Comparison of ENCODE assay signal across 45 mouse cellular contexts in the genomic region with DNA sequence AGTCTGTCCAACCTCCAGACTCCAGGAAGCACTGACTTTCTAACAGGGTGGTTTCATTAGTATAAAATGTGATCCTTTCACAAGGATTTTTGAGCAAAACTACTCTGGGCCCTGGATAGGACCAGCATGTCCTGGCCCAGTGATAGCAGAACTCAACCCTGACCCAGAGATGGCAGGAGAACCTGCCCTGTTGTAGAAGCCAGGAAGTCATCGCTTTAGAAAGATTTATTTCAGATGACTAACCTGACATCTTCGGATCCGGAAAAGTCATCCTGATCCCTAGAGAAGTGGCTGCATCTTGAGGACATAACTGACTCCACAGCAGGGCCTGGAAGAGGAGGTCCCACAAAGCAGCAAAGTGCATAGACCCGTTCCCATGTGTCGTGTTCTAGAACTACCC. TPM values are rescaled to one million over a fixed set of nuclear protein-coding genes. Genes with fewer than 3 reads are reported as not detected.
"Had no signal": no experiment of that assay in that cellular context is flagged by ENCODE, and none has a peak within 500 bp of the region (broad histone marks: within the 10 kb centered on the region; RNA-seq: fewer than 3 reads in every experiment).

No protein-coding gene starts in this region.

- H3K27ac ChIP-seq: heart, embryonic 13.5 days; heart, embryonic 15.5 days; hindbrain, embryonic 10.5 days; hindbrain, embryonic 12.5 days; hindbrain, embryonic 13.5 days; hindbrain, embryonic 14.5 days; hindbrain, embryonic 15.5 days; hindbrain, postnatal 0 days; intestine, embryonic 15.5 days; kidney, embryonic 15.5 days; kidney, postnatal 0 days; left cerebral cortex, adult 2 months had no signal

- DNase-seq: heart, postnatal 10 days; heart, postnatal 14 days; heart, postnatal 36 days; heart, postnatal 4 days; kidney, adult 11 months; kidney, adult 18-20 months; kidney, adult 2 months; kidney, adult 8-10 months; kidney, adult 9 months; kidney, postnatal 10 days; kidney, postnatal 14 days; kidney, postnatal 25 days; kidney, postnatal 36 days; kidney, postnatal 4 days; layer of hippocampus, adult 9-11 months; layer of hippocampus, postnatal 36 days had no signal

- H3K4me3 ChIP-seq: heart, embryonic 13.5 days; heart, embryonic 15.5 days; hindbrain, embryonic 10.5 days; hindbrain, embryonic 12.5 days; hindbrain, embryonic 13.5 days; hindbrain, embryonic 15.5 days; intestine, embryonic 15.5 days; kidney, embryonic 15.5 days; layer of hippocampus, adult 2 months; left cerebral cortex, adult 2 months had no signal

RNA-seq across cellular contexts. Expression of gene Eps8l3, which starts 37.2 kb away (rescaled TPM):
- total RNA-seq: heart, postnatal 10 days; heart, postnatal 14 days; heart, postnatal 25 days; heart, postnatal 36 days; heart, postnatal 4 days; hematopoietic stem cell, adult 5-6 weeks; hindbrain, postnatal 0 days; layer of hippocampus, adult 18-20 months; layer of hippocampus, adult 2 months; layer of hippocampus, adult 8-10 months; layer of hippocampus, postnatal 10 days; layer of hippocampus, postnatal 14 days; layer of hippocampus, postnatal 25 days; layer of hippocampus, postnatal 36 days; left cerebral cortex, adult 18-20 months; left cerebral cortex, adult 2 months; left cerebral cortex, adult 8-10 months had no signal
- polyA plus RNA-seq: heart, embryonic 13.5 days; heart, embryonic 14.5 days; heart, embryonic 15.5 days; heart, postnatal 0 days; hindbrain, embryonic 10.5 days; hindbrain, embryonic 11.5 days; hindbrain, embryonic 12.5 days; hindbrain, embryonic 13.5 days; hindbrain, embryonic 14.5 days; hindbrain, embryonic 15.5 days; hindbrain, embryonic 16.5 days; hindbrain, postnatal 0 days; inflammation-experienced regulatory T-cells, adult 6 months; kidney, embryonic 14.5 days; kidney, embryonic 15.5 days; kidney, embryonic 16.5 days had no signal
